Mouse (Mus musculus) hindbrain, embryonic 12.5 days (tissue): Measurements from ENCODE around the gene Cbx4. TPM values are rescaled to one million over a fixed set of nuclear protein-coding genes. Genes with fewer than 3 reads are reported as not detected.
"Not testable (repeated sequence)": the region's sequence is repeated elsewhere in the genome, so short reads cannot be mapped to it uniquely, and the experiment has no call there.

Source experiments
- ATAC-seq: fragments of 200-750 bp; cut with Nextera tagmentation; 2 replicates; pipeline ENCODE4 v1.8.0; 2017; ENCODE audit warnings: moderate TSS enrichment; ENCODE audit not compliant: low FRiP score
- H3K27ac ChIP-seq: fragments of 300-500 bp; sonication (generic); 2 replicates; pipeline ENCODE4 v1.5.1; 2016; ENCODE audit warnings: mild to moderate bottlenecking
- H3K27me3 ChIP-seq: fragments of 300-500 bp; sonication (generic); 2 replicates; pipeline ENCODE4 v1.6.1; 2016; ENCODE audit warnings: mild to moderate bottlenecking
- H3K36me3 ChIP-seq: fragments of 300-500 bp; sonication (generic); 2 replicates; pipeline ENCODE4 v1.6.1; 2016; ENCODE audit warnings: mild to moderate bottlenecking
- H3K4me1 ChIP-seq: fragments of 300-500 bp; sonication (generic); 2 replicates; pipeline ENCODE4 v1.6.1; 2016
- H3K4me2 ChIP-seq: fragments of 300-500 bp; sonication (generic); replicated peaks from 2 replicates; pipeline ENCODE4 v1.6.1; 2016; ENCODE audit warnings: mild to moderate bottlenecking
- H3K4me3 ChIP-seq: fragments of 300-500 bp; sonication (generic); 2 replicates; pipeline ENCODE4 v1.5.1; 2016; ENCODE audit warnings: mild to moderate bottlenecking
- H3K9ac ChIP-seq: fragments of 300-500 bp; sonication (generic); 2 replicates; pipeline ENCODE4 v1.6.1; 2016; ENCODE audit warnings: mild to moderate bottlenecking, moderate library complexity
- H3K9me3 ChIP-seq: fragments of 300-500 bp; sonication (generic); replicated peaks from 2 replicates; pipeline ENCODE4 v1.6.1; 2016; ENCODE audit warnings: mild to moderate bottlenecking
- WGBS: fragments of 180-500 bp; shearing (Covaris S2); methylation state at CpG from one replicate; pipeline ENCODE4 v1.1.7; 2016; 5-methylcytosine and 5-hydroxymethylcytosine counted together
- polyA plus RNA-seq: library from polyadenylated mRNA; unstranded; fragments of >200 nt; fragmentation: Nextera tagmentation; extraction: Ambion mirVana; gene quantifications from 2 replicates; pipeline ENCODE4 v1.2.1, GENCODE M21; 2016

Cbx4 gene
- polyA plus RNA-seq, 1 experiment from 2014 or later: 13.2 TPM

- 58% methylated on average over 6 of the region's 6 CpGs for WGBS
- Histone ChIP-seq H3K4me1 (peaks cover 14% of the 10 kb centered on the region), H3K4me2 (no peak overlapping the region), H3K9me3 (no peaks in the 10 kb centered on the region), H3K36me3 (no peaks in the 10 kb centered on the region), H3K9ac (no peak overlapping the region; the same call in 1 of the 2 replicates), H3K4me3 (no peak overlapping the region), H3K27me3 (peaks cover 5% of the 10 kb centered on the region; the same call in 1 of the 2 replicates), H3K27ac (no peak overlapping the region)
- no peak for ATAC-seq
Measured at GRCm38 (mm10) chr11:119106289-119106688, 20.3 kb upstream of the Cbx4 start.

DNA sequence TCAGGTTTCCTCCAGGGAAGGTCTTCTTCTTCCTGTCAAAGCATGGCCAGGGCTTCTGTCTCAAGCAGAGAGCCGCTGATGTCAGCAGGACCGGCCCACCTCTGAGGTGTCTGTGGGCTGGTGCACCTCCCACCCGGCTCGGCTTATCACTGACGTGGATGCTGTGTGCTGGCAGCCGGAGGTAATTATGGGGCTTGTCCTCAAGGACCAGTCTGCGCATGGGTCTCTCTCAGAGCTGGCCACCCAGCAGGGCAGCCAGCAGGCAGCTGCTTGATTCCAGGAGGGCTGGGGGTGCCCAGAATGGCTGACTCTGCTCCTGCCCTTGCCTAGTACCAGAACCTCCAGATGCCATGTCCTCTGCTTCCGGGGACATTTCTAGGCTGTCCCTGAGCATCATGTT lies 19.7 kb upstream of the Cbx4 start:
- Histone ChIP-seq H3K9ac (no peak overlapping the region), H3K27ac (no peak overlapping the region), H3K4me2 (no peak overlapping the region; the same call in 1 of the 2 replicates), H3K4me3 (no peak overlapping the region), H3K4me1 (peaks cover 14% of the 10 kb centered on the region), H3K9me3 (no peaks in the 10 kb centered on the region), H3K27me3 (peaks cover 5% of the 10 kb centered on the region; the same call in 1 of the 2 replicates), H3K36me3 (no peaks in the 10 kb centered on the region)
- 56% methylated on average over 8 of the region's 8 CpGs for WGBS
- no peak for ATAC-seq

DNA sequence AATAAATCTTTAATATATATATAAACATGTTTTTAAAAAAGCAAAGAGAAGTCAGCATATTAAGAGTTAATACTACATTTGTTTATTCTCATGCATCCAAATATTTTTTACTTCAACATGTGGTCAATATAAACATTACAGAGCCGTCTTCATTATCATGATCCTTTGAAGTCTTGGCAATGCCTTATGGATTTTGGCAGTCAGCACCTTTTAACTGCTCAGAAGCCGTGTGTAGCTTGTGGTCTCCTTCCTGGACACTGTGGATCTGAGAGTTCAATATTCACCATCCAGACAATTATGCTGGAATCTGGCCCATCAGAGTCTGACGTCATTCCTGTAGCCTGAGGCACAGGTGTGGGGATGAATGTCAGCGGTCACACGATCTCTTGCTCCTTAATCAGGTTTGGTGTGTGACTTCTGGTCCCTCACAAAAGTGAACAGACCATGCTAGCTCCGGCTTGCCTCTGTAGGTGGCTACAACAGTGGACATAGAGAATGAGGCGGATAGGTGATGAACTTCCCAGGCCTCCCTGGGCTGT lies 19.1 kb upstream of the Cbx4 start:
- ATAC-seq: no peak
- peaks cover 14% of the 10 kb centered on the region for H3K4me1 ChIP-seq
- no peak overlapping the region for H3K27ac ChIP-seq
- WGBS: 75% methylated on average over 7 of the region's 7 CpGs
- H3K27me3 ChIP-seq: peaks cover 5% of the 10 kb centered on the region; the same call in 1 of the 2 replicates
- H3K9me3 ChIP-seq: no peaks in the 10 kb centered on the region
- H3K36me3 ChIP-seq: no peaks in the 10 kb centered on the region
- no peak overlapping the region for H3K4me3 ChIP-seq
- no peak overlapping the region for H3K4me2 ChIP-seq
- H3K9ac ChIP-seq: no peak overlapping the region

- Histone ChIP-seq H3K4me2 (no peak overlapping the region), H3K9me3 (no peaks in the 10 kb centered on the region), H3K36me3 (no peaks in the 10 kb centered on the region), H3K4me1 (peaks cover 14% of the 10 kb centered on the region), H3K27me3 (peaks cover 2% of the 10 kb centered on the region; the same call in 1 of the 2 replicates), H3K4me3 (no peak overlapping the region), H3K27ac (no peak overlapping the region), H3K9ac (no peak overlapping the region)
- WGBS: 89% methylated on average over 3 of the region's 3 CpGs
- no peak for ATAC-seq
Measured at GRCm38 (mm10) chr11:119103991-119104390, 18.0 kb upstream of the Cbx4 start.

- not testable (repeated sequence) for H3K4me2 ChIP-seq, H3K27ac ChIP-seq, H3K36me3 ChIP-seq, H3K4me1 ChIP-seq, H3K4me3 ChIP-seq, ATAC-seq, H3K9me3 ChIP-seq, H3K9ac ChIP-seq
- H3K27me3 ChIP-seq: peaks cover 20% of the 10 kb centered on the region; the same call in 1 of the 2 replicates
- 75% methylated on average over 4 of the region's 4 CpGs for WGBS
Measured at GRCm38 (mm10) chr11:119100355-119100754, 14.3 kb upstream of the Cbx4 start.

GRCm38 (mm10) chr11:119098202-119098601 lies 12.2 kb upstream of the Cbx4 start:
- Histone ChIP-seq H3K9me3 (no peaks in the 10 kb centered on the region), H3K36me3 (no peaks in the 10 kb centered on the region), H3K27ac (no peak overlapping the region), H3K4me2 (no peak overlapping the region), H3K4me1 (peaks cover 7% of the 10 kb centered on the region; the same call in 1 of the 2 replicates), H3K4me3 (no peak overlapping the region), H3K27me3 (peaks cover 25% of the 10 kb centered on the region), H3K9ac (no peak overlapping the region)
- no peak for ATAC-seq
- 61% methylated on average over 4 of the region's 4 CpGs for WGBS

DNA sequence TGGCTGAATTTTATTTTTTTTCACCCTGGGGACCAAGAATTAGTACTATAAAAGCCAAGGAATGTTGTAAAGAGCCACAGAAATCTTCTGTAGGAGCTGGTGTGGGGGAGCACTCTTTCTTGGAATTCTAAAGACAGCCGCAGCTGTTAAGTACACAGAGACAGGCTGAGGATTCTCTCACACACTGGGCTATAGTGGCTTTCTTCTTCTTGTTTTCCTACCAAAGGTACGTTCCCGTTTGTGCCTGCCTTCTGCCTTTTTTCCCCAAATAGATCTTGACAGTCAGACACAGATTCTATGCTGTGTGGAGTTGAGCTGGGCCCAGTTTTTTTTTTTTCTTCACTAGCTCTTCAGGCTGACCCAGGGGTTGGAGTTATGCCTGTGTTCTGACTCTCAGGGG lies 9.4 kb upstream of the Cbx4 start:
- no peak overlapping the region for H3K27ac ChIP-seq
- whole genome bisulfite sequencing: 62% methylated on average over 3 of the region's 3 CpGs
- peaks cover 10% of the 10 kb centered on the region for H3K4me1 ChIP-seq
- ATAC-seq: no peak
- H3K9me3 ChIP-seq: no peaks in the 10 kb centered on the region
- H3K36me3 ChIP-seq: no peaks in the 10 kb centered on the region
- no peak overlapping the region for H3K4me3 ChIP-seq
- no peak overlapping the region for H3K4me2 ChIP-seq
- H3K27me3 ChIP-seq: peaks cover 48% of the 10 kb centered on the region
- H3K9ac ChIP-seq: no peak overlapping the region

GRCm38 (mm10) chr11:119093322-119093721 lies 7.3 kb upstream of the Cbx4 start:
- H3K36me3 ChIP-seq: no peaks in the 10 kb centered on the region
- H3K9ac ChIP-seq: no peak overlapping the region
- H3K27me3 ChIP-seq: peaks cover 65% of the 10 kb centered on the region
- H3K4me3 ChIP-seq: no peak overlapping the region
- H3K4me2 ChIP-seq: no peak overlapping the region
- no peak overlapping the region for H3K27ac ChIP-seq
- 63% methylated on average over 1 of the region's 1 CpGs for WGBS
- H3K9me3 ChIP-seq: no peaks in the 10 kb centered on the region
- no peak for ATAC-seq
- H3K4me1 ChIP-seq: peaks cover 23% of the 10 kb centered on the region

- Histone ChIP-seq H3K9ac (no peak overlapping the region), H3K9me3 (no peaks in the 10 kb centered on the region), H3K27me3 (peaks cover 70% of the 10 kb centered on the region), H3K4me2 (no peak overlapping the region), H3K36me3 (no peaks in the 10 kb centered on the region), H3K27ac (no peak overlapping the region), H3K4me1 (peaks cover 27% of the 10 kb centered on the region), H3K4me3 (no peak overlapping the region)
- ATAC-seq: no peak
- WGBS: 72% methylated on average over 3 of the region's 3 CpGs
Measured at GRCm38 (mm10) chr11:119092286-119092685, 6.3 kb upstream of the Cbx4 start.

DNA sequence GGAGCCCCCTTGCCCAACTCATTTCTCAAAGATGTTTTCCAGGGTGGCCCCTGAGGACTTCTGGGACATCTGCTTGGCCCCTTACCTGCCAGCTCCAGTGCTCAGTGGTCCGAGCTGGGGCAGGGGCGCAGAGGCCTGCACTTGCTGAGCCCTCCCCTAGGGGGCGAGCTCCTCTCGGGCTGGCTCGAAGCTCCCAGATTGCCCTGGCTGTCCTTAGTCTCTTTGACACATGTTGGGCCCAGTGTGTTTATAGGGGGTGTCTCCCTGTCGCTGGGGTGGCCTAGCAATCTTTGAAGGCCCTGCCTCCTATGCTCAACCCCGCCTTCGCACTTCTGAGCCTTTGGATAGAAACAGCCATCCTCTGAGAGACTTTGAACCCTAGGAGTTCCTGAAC lies 5.6 kb upstream of the Cbx4 start:
- Histone ChIP-seq H3K27me3 (peaks cover 74% of the 10 kb centered on the region), H3K9me3 (no peaks in the 10 kb centered on the region), H3K9ac (no peak overlapping the region), H3K4me2 (peak overlapping the region; percentile 97; the same call in 1 of the 2 replicates), H3K27ac (no peak overlapping the region), H3K36me3 (no peaks in the 10 kb centered on the region), H3K4me3 (no peak overlapping the region), H3K4me1 (peaks cover 34% of the 10 kb centered on the region)
- 3% methylated on average over 8 of the region's 8 CpGs for WGBS
- ATAC-seq: 0 out of 2 replicates have a peak, but pooled peaks have one; percentile 16

- no peaks in the 10 kb centered on the region for H3K9me3 ChIP-seq
- H3K9ac ChIP-seq: peak overlapping the region; percentile 75
- H3K4me2 ChIP-seq: peak overlapping the region; percentile 97
- WGBS: 1% methylated on average over 37 of the region's 42 CpGs
- no peaks in the 10 kb centered on the region for H3K36me3 ChIP-seq
- H3K27me3 ChIP-seq: peaks cover 73% of the 10 kb centered on the region
- H3K27ac ChIP-seq: peak overlapping the region; percentile 40; the same call in 1 of the 2 replicates
- peak; percentile 46 for ATAC-seq
- peaks cover 36% of the 10 kb centered on the region for H3K4me1 ChIP-seq
- peak overlapping the region; percentile 48 for H3K4me3 ChIP-seq
Measured at GRCm38 (mm10) chr11:119090961-119091597, 5.1 kb upstream of the Cbx4 start.

GRCm38 (mm10) chr11:119090076-119090960 lies 4.3 kb upstream of the Cbx4 start:
- ATAC-seq: peak; percentile 0; the same call in 1 of the 2 replicates
- peaks cover 70% of the 10 kb centered on the region for H3K27me3 ChIP-seq
- H3K27ac ChIP-seq: peak overlapping the region; percentile 40; the same call in 1 of the 2 replicates
- under 1% methylated on average over 74 of the region's 75 CpGs for WGBS
- peak overlapping the region; percentile 75 for H3K9ac ChIP-seq
- H3K9me3 ChIP-seq: no peaks in the 10 kb centered on the region
- no peaks in the 10 kb centered on the region for H3K36me3 ChIP-seq
- H3K4me2 ChIP-seq: peak overlapping the region; percentile 97
- peak overlapping the region; percentile 48 for H3K4me3 ChIP-seq
- H3K4me1 ChIP-seq: peaks cover 32% of the 10 kb centered on the region
